Mouse (Mus musculus) heart, postnatal 0 days (tissue): Measurements from ENCODE around the gene Vmn1r193. TPM values are rescaled to one million over a fixed set of nuclear protein-coding genes. Genes with fewer than 3 reads are reported as not detected.

Experiments
- ATAC-seq: fragments of 200-750 bp; cut with Nextera tagmentation; 2 replicates; pipeline ENCODE4 v1.8.0; 2017; ENCODE audit warnings: low read depth, moderate number of reproducible peaks, moderate library complexity; ENCODE audit not compliant: insufficient read depth
- DNase-seq: peaks from one replicate; pipeline ENCODE4 v3.0.0-alpha.2; 2016; ENCODE audit warnings: low spot score
- H3K27ac ChIP-seq: fragments of 300-500 bp; sonication (generic); 2 replicates; pipeline ENCODE4 v1.5.1; 2014; ENCODE audit warnings: low read depth, mild to moderate bottlenecking
- H3K27me3 ChIP-seq: fragments of 300-500 bp; sonication (generic); 2 replicates; pipeline ENCODE4 v1.6.1; 2014; ENCODE audit warnings: low read length, mixed read lengths; ENCODE audit not compliant: control insufficient read depth, insufficient read depth
- H3K36me3 ChIP-seq: fragments of 300-500 bp; sonication (generic); replicated peaks from 2 replicates; pipeline ENCODE4 v1.6.1; 2014; ENCODE audit warnings: low read length, mixed read lengths; ENCODE audit not compliant: control insufficient read depth, insufficient read depth
- H3K4me1 ChIP-seq: fragments of 300-500 bp; sonication (generic); 2 replicates; pipeline ENCODE4 v1.6.1; 2014; ENCODE audit warnings: antibody characterized with exemption; ENCODE audit not compliant: control insufficient read depth, insufficient read depth
- H3K4me2 ChIP-seq: fragments of 300-500 bp; sonication (generic); 2 replicates; pipeline ENCODE4 v1.6.1; 2014; ENCODE audit warnings: low read depth, mild to moderate bottlenecking, low read length, moderate library complexity
- H3K4me3 ChIP-seq: fragments of 300-500 bp; sonication (generic); 2 replicates; pipeline ENCODE4 v1.5.1; 2014; ENCODE audit warnings: low read depth, low read length
- H3K9ac ChIP-seq: fragments of 300-500 bp; sonication (generic); replicated peaks from 2 replicates; pipeline ENCODE4 v1.6.1; 2014; ENCODE audit warnings: low read depth, low read length, mixed read lengths
- H3K9me3 ChIP-seq: fragments of 300-500 bp; sonication (generic); replicated peaks from 2 replicates; pipeline ENCODE4 v1.6.1; 2016; ENCODE audit warnings: low read length; ENCODE audit not compliant: control insufficient read depth
- CTCF ChIP-seq: IDR thresholded peaks from 2 replicates; pipeline ENCODE4 v1.5.1; 2016; ENCODE audit warnings: antibody characterized with exemption, control low read depth, low read depth
- EP300 ChIP-seq: IDR thresholded peaks from 2 replicates; pipeline ENCODE4 v1.6.1; 2016; ENCODE audit warnings: antibody characterized with exemption, low read depth
- WGBS: fragments of 180-500 bp; shearing (Covaris S2); extraction: QIAGEN DNeasy Blood & Tissue Kit; methylation state at CpG from one replicate; pipeline ENCODE4 v1.1.7; 2014; 5-methylcytosine and 5-hydroxymethylcytosine counted together
- microRNA-seq: library from miRNA; unstranded; fragments of <30 nt; microRNA quantifications from one replicate; pipeline ENCODE4, GENCODE M21; 2016
- polyA plus RNA-seq: library from polyadenylated mRNA; unstranded; fragments of >200 nt; fragmentation: Nextera tagmentation; extraction: Ambion mirVana; gene quantifications from 2 replicates; pipeline ENCODE4 v1.2.1, GENCODE M21; 2015
- total RNA-seq: library from RNA; depleted of rRNA; stranded (reverse); fragments of >200 nt; gene quantifications from 2 replicates; pipeline ENCODE4 v1.2.3, GENCODE M21; 2014; ENCODE audit warnings: low replicate concordance; rRNA removed

Gene Vmn1r193
- total and polyA plus RNA-seq, 2 experiments from 2014 or later = not detected

DNA sequence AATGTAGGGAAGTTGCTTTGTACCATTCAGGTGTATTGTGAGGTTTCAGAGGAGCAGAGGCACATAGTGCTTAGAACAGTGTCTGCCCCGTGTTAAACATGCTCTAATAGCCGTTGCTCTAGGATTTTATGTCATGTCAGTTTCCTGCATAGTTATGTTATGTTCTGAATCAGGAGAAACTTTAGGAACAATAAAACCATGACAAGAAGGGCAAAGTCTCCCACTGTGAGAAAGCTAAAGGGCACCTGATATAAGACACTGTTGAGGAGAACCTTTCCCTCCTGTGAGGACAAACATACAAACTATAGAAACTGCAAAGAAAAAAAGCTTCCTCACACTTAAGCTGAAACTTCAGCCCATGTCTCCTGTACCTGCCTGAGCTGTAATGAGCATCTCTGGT, 32.6 kb downstream of the Vmn1r193 start:
- no peak overlapping the region for H3K4me2 ChIP-seq
- H3K9me3 ChIP-seq = no peaks in the 10 kb centered on the region
- H3K9ac ChIP-seq = no peak overlapping the region
- H3K27me3 ChIP-seq = no peaks in the 10 kb centered on the region
- H3K4me3 ChIP-seq = no peak overlapping the region
- WGBS = 81% methylated on average over 2 of the region's 2 CpGs
- H3K27ac ChIP-seq = no peak overlapping the region
- DNase-seq = no peak
- no peak for TF ChIP-seq EP300
- TF ChIP-seq CTCF = no peak
- no peaks in the 10 kb centered on the region for H3K36me3 ChIP-seq
- ATAC-seq = no peak
- H3K4me1 ChIP-seq = no peaks in the 10 kb centered on the region

DNA sequence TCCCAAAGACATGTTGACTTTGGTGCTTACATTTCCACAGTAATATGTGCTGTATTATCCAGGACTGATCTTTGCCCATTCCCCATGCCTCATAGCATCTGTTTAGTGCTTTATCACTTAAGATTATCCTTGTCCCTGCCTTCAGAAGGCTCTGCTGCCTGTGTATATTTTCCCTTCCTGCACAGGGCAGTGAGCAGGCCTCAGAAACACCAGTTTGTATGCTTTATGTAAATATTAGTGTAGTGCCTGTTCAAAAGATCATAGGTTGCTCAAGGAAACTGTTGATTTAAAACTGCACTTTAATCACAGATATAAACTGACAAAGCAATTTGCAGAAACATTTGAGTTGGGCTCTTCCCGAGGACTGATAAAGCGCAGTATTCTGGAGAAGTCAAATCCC, 33.6 kb downstream of the Vmn1r193 start:
- no peak for ATAC-seq
- 83% methylated on average over 2 of the region's 2 CpGs for WGBS
- no peak for DNase-seq

DNA sequence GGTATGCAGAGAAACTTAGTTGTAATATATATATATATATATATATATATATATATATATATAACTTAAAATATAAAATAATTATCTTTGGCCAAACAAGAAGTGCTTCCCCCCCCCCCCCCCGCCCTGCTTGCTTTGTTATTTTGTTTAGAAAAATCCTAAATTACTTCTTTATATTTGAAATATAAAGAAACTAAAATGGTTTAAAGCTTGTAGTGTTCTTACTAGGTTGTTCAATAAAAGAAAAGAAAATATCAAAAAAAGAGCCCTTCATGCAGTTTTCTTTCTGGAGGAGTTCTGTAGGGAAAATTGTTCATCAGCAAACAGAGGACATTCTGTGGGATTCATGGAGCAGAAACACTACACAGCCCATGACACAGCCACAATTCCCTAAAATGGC, 39.1 kb downstream of the Vmn1r193 start, which contains the start of gene Vmn1r191:
Gene Vmn1r191 (minus strand): TSS at position 101 of the 400 bp plus-strand sequence.
- Histone ChIP-seq H3K4me3 (no peak within 1 kb of the TSS), H3K4me1 (no peaks in the 10 kb centered on the region), H3K36me3 (no peaks in the 10 kb centered on the region), H3K9ac (no peak within 1 kb of the TSS), H3K27ac (no peak within 1 kb of the TSS), H3K4me2 (no peak within 1 kb of the TSS), H3K9me3 (no peaks in the 10 kb centered on the region), H3K27me3 (no peaks in the 10 kb centered on the region)
- DNase-seq (no peak), ATAC-seq (no peak)
- TF ChIP-seq CTCF (no peak), EP300 (no peak)
- WGBS = 56% methylated on average over 1 of the region's 1 CpGs

More for the DNA sequence above, 33.6 kb downstream of the Vmn1r193 start:
- H3K4me1 ChIP-seq = no peaks in the 10 kb centered on the region
- H3K4me3 ChIP-seq = no peak overlapping the region
- H3K36me3 ChIP-seq = no peaks in the 10 kb centered on the region
- H3K9ac ChIP-seq = no peak overlapping the region
- no peaks in the 10 kb centered on the region for H3K9me3 ChIP-seq
- TF ChIP-seq EP300 = no peak
- no peak for TF ChIP-seq CTCF
- H3K4me2 ChIP-seq = no peak overlapping the region
- no peaks in the 10 kb centered on the region for H3K27me3 ChIP-seq
- no peak overlapping the region for H3K27ac ChIP-seq

DNA sequence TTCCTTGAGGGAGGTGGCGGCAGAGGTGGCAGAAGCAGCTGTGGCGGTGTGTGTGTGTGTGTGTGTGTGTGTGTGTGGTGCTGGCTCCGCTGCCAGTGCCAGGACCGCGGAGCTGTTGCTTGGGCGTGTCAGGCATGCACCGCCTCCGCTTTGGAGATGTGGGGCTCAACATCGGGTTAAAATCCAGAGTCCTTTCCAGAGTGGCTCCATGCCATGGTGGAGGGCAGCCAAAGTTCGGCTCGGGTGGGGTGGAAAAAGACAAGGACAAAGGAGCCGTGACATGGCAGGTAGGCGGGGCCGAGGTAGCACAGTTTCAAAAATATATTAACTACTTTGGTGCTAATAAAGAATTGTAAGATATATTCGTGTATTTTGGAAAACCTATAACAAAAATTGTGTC, 54.5 kb downstream of the Vmn1r193 start:
- TF ChIP-seq CTCF = no peak
- no peak for TF ChIP-seq EP300
- ATAC-seq (no peak), DNase-seq (no peak)
- no peak overlapping the region for H3K9ac ChIP-seq
- H3K4me2 ChIP-seq = no peak overlapping the region
- no peaks in the 10 kb centered on the region for H3K36me3 ChIP-seq
- peaks cover 13% of the 10 kb centered on the region; the same call in 1 of the 2 replicates for H3K9me3 ChIP-seq
- H3K4me1 ChIP-seq = no peaks in the 10 kb centered on the region
- no peak overlapping the region for H3K27ac ChIP-seq
- no peak overlapping the region for H3K4me3 ChIP-seq
- WGBS = 81% methylated on average over 15 of the region's 15 CpGs
- H3K27me3 ChIP-seq = no peaks in the 10 kb centered on the region

Small RNAs within 50 kb of the gene (microRNA-seq; reads per million reads assigned to microRNA genes)
- gene Gm23282 (not detected), gene Gm25084 (not detected)

Other genes starting within 250 kb of the Vmn1r193 start
- gene Pom121l2, start 242.0 kb downstream of the Vmn1r193 start, total RNA-seq = not detected in 2 replicates
- not detected in 2 replicates for gene Pom121l2, start 242.0 kb downstream of the Vmn1r193 start, polyA plus RNA-seq
- gene Prss16, start 213.4 kb downstream of the Vmn1r193 start, total RNA-seq = 14.0 TPM in 1 of 2 replicates, not detected in the other
- 0.05 and 0.14 TPM in 2 replicates for gene Prss16, start 213.4 kb downstream of the Vmn1r193 start, polyA plus RNA-seq
- 48.9 and 128 TPM in 2 replicates for gene Hist1h2ah, start 187.6 kb downstream of the Vmn1r193 start, total RNA-seq
- 1.9 TPM in 1 of 2 replicates, not detected in the other for gene Hist1h2ah, start 187.6 kb downstream of the Vmn1r193 start, polyA plus RNA-seq
- gene Hist1h2bk, start 187.3 kb downstream of the Vmn1r193 start, total RNA-seq = 563 and 573 TPM in 2 replicates
- gene Hist1h2bk, start 187.3 kb downstream of the Vmn1r193 start, polyA plus RNA-seq = 0.34 TPM in 1 of 2 replicates, not detected in the other
- 29.3 and 34.1 TPM in 2 replicates for gene Hist1h4i, start 181.8 kb downstream of the Vmn1r193 start, total RNA-seq
- 4.0 and 4.2 TPM in 2 replicates for gene Hist1h4i, start 181.8 kb downstream of the Vmn1r193 start, polyA plus RNA-seq
- 658 and 1,026 TPM in 2 replicates for gene Hist1h2ag, start 180.2 kb downstream of the Vmn1r193 start, total RNA-seq
- gene Hist1h2ag, start 180.2 kb downstream of the Vmn1r193 start, polyA plus RNA-seq = 7.6 and 7.9 TPM in 2 replicates
- 1,225 and 1,316 TPM in 2 replicates for gene Hist1h2bj, start 179.9 kb downstream of the Vmn1r193 start, total RNA-seq
- gene Hist1h2bj, start 179.9 kb downstream of the Vmn1r193 start, polyA plus RNA-seq = 1.7 and 3.1 TPM in 2 replicates
- not detected in 2 replicates for gene Vmn1r188, start 138.7 kb downstream of the Vmn1r193 start, total RNA-seq
- not detected in 2 replicates for gene Vmn1r188, start 138.7 kb downstream of the Vmn1r193 start, polyA plus RNA-seq
- gene Vmn1r189, start 117.3 kb downstream of the Vmn1r193 start, total RNA-seq = not detected in 2 replicates
- not detected in 2 replicates for gene Vmn1r189, start 117.3 kb downstream of the Vmn1r193 start, polyA plus RNA-seq
- gene Vmn1r191, start 39.2 kb downstream of the Vmn1r193 start, total RNA-seq = not detected in 2 replicates
- not detected in 2 replicates for gene Vmn1r191, start 39.2 kb downstream of the Vmn1r193 start, polyA plus RNA-seq
- gene Vmn1r192, start 32.0 kb downstream of the Vmn1r193 start, total RNA-seq = not detected in 2 replicates
- not detected in 2 replicates for gene Vmn1r192, start 32.0 kb downstream of the Vmn1r193 start, polyA plus RNA-seq
- gene Vmn1r194, start 21.1 kb upstream of the Vmn1r193 start, total RNA-seq = not detected in 2 replicates
- not detected in 2 replicates for gene Vmn1r194, start 21.1 kb upstream of the Vmn1r193 start, polyA plus RNA-seq
- not detected in 2 replicates for gene Vmn1r195, start 47.4 kb upstream of the Vmn1r193 start, total RNA-seq
- gene Vmn1r195, start 47.4 kb upstream of the Vmn1r193 start, polyA plus RNA-seq = not detected in 2 replicates
- not detected in 2 replicates for gene Vmn1r196, start 66.8 kb upstream of the Vmn1r193 start, total RNA-seq
- gene Vmn1r196, start 66.8 kb upstream of the Vmn1r193 start, polyA plus RNA-seq = not detected in 2 replicates
- not detected in 2 replicates for gene Vmn1r197, start 101.4 kb upstream of the Vmn1r193 start, total RNA-seq
- not detected in 2 replicates for gene Vmn1r197, start 101.4 kb upstream of the Vmn1r193 start, polyA plus RNA-seq
- not detected in 2 replicates for gene Vmn1r198, start 127.2 kb upstream of the Vmn1r193 start, total RNA-seq
- not detected in 2 replicates for gene Vmn1r198, start 127.2 kb upstream of the Vmn1r193 start, polyA plus RNA-seq
- gene Vmn1r199, start 156.7 kb upstream of the Vmn1r193 start, total RNA-seq = not detected in 2 replicates
- not detected in 2 replicates for gene Vmn1r199, start 156.7 kb upstream of the Vmn1r193 start, polyA plus RNA-seq
- not detected in 2 replicates for gene Vmn1r200, start 167.2 kb upstream of the Vmn1r193 start, total RNA-seq
- not detected in 2 replicates for gene Vmn1r200, start 167.2 kb upstream of the Vmn1r193 start, polyA plus RNA-seq
- not detected in 2 replicates for gene Vmn1r201, start 248.8 kb upstream of the Vmn1r193 start, total RNA-seq
- gene Vmn1r201, start 248.8 kb upstream of the Vmn1r193 start, polyA plus RNA-seq = not detected in 2 replicates